Mouse (Mus musculus): ENCODE data around the gene Pde3b. TPM values are rescaled to one million over a fixed set of nuclear protein-coding genes. Genes with fewer than 3 reads are reported as not detected.

The Pde3b gene
- total and polyA plus RNA-seq, 3 experiments = 17.9 to 40.0 (median 26.0) TPM

DNA sequence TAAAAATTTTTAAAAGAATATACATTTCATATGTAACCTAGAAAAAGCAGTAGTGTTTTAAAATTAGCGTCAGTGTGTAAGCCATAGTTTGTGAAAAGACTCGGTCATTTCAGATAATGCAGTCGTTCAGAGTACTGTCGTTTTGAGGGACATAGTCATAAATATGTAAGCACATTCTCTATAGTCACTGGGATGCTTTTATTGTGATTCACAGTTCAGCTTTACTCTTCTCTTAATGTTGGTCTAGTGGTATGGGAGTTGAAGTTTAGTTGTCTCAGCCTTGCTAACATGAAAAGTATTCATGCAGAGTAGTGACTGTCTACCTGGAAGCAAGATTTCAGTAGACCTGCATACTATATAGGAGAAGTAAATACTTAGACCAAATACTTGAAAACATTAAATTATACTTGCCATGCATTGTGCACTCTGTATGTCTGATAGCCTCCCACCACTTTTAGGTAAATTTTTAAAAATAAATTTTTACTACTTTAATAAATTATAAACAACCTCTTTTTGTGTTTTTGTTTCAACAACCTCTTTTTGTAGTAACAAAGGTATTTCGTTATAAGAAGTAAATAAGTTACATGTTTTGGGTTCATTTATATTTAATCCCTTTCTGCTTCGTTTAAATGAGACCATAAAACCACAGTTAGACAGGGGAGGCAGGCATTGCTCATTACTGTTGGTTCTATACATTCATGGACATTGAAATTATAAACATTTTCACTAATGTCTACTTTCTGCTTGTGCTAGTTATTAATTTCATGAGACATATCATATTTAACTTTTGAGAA lies 65.3 kb downstream of the Pde3b start:
- dilution Hi-C loops (cut with MboI; ENCODE audit: extremely low pct_ligation_motif_present, extremely low pct_unique_long_range_greater_than_20kb, low sequenced_read_pairs) = no loop called here
- H3K36me3 ChIP-seq (replicated peaks in 1 of 2; ENCODE audit: control insufficient read depth in 1 of 2, insufficient read depth in 1 of 2, low read length in 1 of 2) = no peaks in the 10 kb centered on the region
- peak overlapping the region; percentile 74 for H3K9ac ChIP-seq (ENCODE audit: insufficient read depth, low read depth)
- no peaks in the 10 kb centered on the region for H3K9me3 ChIP-seq (replicated peaks; ENCODE audit: low read length)
- H3K27me3 ChIP-seq (replicated peaks) = no peaks in the 10 kb centered on the region
- peak overlapping the region in 1 of 3 experiments; percentile 31 for H3K4me3 ChIP-seq (replicated peaks in 1 of 3; ENCODE audit: low read depth in 2 of 3, low read length in 2 of 3, poor library complexity in 1 of 3)
- peak overlapping the region; percentile 93 for H3K27ac ChIP-seq (ENCODE audit: insufficient read depth, low read depth)
- in situ Hi-C loops (cut with MboI; ENCODE audit: low pct_ligation_motif_present, low pct_unique_long_range_greater_than_20kb, low sequenced_read_pairs) = no loop called here
- peak overlapping the region; percentile 44; the same call in 1 of the 2 replicates for H3K4me2 ChIP-seq (ENCODE audit: insufficient read depth, low read depth, poor library complexity, severe bottlenecking)
- TF ChIP-seq CHD1 (IDR thresholded peaks at IDR 0.05; ENCODE audit: low read depth, low read length) = peak; percentile 90
- TF ChIP-seq TBP (conservative IDR thresholded peaks at IDR 0.05; ENCODE audit: low read depth, low read length) = 0 out of 2 replicates have a peak, but pooled peaks have one; percentile 41
- TF ChIP-seq MAFK (IDR thresholded peaks at IDR 0.05; ENCODE audit: insufficient replicate concordance, low read length) = no peak
- 0 out of 2 replicates have a peak, but pooled peaks have one; percentile 21 for TF ChIP-seq BHLHE40 (IDR thresholded peaks at IDR 0.05; ENCODE audit: low read depth, low read length)
- DNase-seq (ENCODE audit: extremely low read depth) = peak; percentile 37
- peaks cover 4 to 47% of the 10 kb centered on the region in 2 experiments; a peak in 3 of 4 replicates for H3K4me1 ChIP-seq (ENCODE audit: control insufficient read depth in 1 of 2, insufficient read depth in 2 of 2)
- peaks cover 24% of the 10 kb centered on the region for H3K79me2 ChIP-seq (replicated peaks; ENCODE audit: control insufficient read depth, extremely low read depth, insufficient read depth, poor library complexity, severe bottlenecking)

DNA sequence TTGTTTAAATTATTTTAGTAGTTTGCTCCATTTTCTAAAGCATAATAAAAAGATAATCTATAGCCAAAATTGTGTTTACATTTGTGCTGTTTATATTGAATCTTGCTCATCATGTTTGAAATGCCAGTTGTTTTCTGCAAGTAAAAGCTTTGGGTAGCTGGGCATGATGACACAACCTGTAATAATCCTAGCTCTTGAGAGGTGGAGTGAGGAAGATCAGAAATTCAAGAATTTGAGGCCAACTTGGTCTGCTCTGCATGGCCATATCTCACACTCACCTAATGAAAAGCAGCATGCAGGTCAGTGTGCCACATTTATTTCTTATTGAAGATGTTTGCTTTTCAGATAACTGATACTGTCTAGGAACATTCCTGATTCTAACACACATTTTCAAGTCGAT lies 65.9 kb downstream of the Pde3b start:
- peak overlapping the region in 1 of 3 experiments; percentile 38 for H3K4me3 ChIP-seq (replicated peaks in 1 of 3; ENCODE audit: low read depth in 2 of 3, low read length in 2 of 3, poor library complexity in 1 of 3)
- peak overlapping the region; percentile 76 for H3K27ac ChIP-seq (ENCODE audit: insufficient read depth, low read depth)
- no peaks in the 10 kb centered on the region for H3K36me3 ChIP-seq (replicated peaks in 1 of 2; ENCODE audit: control insufficient read depth in 1 of 2, insufficient read depth in 1 of 2, low read length in 1 of 2)
- TF ChIP-seq MXI1 (IDR thresholded peaks at IDR 0.05; ENCODE audit: low read depth, low read length) = no peak
- TF ChIP-seq TCF12 (IDR thresholded peaks at IDR 0.05; ENCODE audit: low read depth, low read length) = no peak
- TF ChIP-seq EP300 (IDR thresholded peaks at IDR 0.05; ENCODE audit: low read length) = no peak
- no peak for TF ChIP-seq CTCF (conservative IDR thresholded peaks at IDR 0.05 in 1 of 2, IDR thresholded peaks at IDR 0.05 in 1 of 2; ENCODE audit: low read depth in 2 of 2, low read length in 2 of 2)
- no peak for TF ChIP-seq HCFC1 (IDR thresholded peaks at IDR 0.05; ENCODE audit: low read depth, low read length)
- no peak for TF ChIP-seq NELFE (IDR thresholded peaks at IDR 0.05; ENCODE audit: low read depth, low read length)
- no peak for TF ChIP-seq MAX (IDR thresholded peaks at IDR 0.05; ENCODE audit: low read length)
- TF ChIP-seq ZC3H11A (IDR thresholded peaks at IDR 0.05; ENCODE audit: low read depth, low read length) = no peak
- no peak for TF ChIP-seq MEF2A (IDR thresholded peaks at IDR 0.05; ENCODE audit: borderline replicate concordance, low read depth, low read length)
- TF ChIP-seq CHD2 (IDR thresholded peaks at IDR 0.05; ENCODE audit: low read length) = no peak
- peak overlapping the region; percentile 46; the same call in 1 of the 2 replicates for H3K4me2 ChIP-seq (ENCODE audit: insufficient read depth, low read depth, poor library complexity, severe bottlenecking)
- peak overlapping the region; percentile 76 for H3K9ac ChIP-seq (ENCODE audit: insufficient read depth, low read depth)
- H3K27me3 ChIP-seq (replicated peaks) = no peaks in the 10 kb centered on the region
- dilution Hi-C loops (cut with MboI; ENCODE audit: extremely low pct_ligation_motif_present, extremely low pct_unique_long_range_greater_than_20kb, low sequenced_read_pairs) (no loop called here), in situ Hi-C loops (cut with MboI; ENCODE audit: low pct_ligation_motif_present, low pct_unique_long_range_greater_than_20kb, low sequenced_read_pairs) (no loop called here)
- no peak for DNase-seq (ENCODE audit: extremely low read depth)
- peaks cover 4 to 47% of the 10 kb centered on the region in 2 experiments; a peak in 3 of 4 replicates for H3K4me1 ChIP-seq (ENCODE audit: control insufficient read depth in 1 of 2, insufficient read depth in 2 of 2)
- H3K79me2 ChIP-seq (replicated peaks; ENCODE audit: control insufficient read depth, extremely low read depth, insufficient read depth, poor library complexity, severe bottlenecking) = peaks cover 28% of the 10 kb centered on the region
- H3K9me3 ChIP-seq (replicated peaks; ENCODE audit: low read length) = no peaks in the 10 kb centered on the region

Data from CH12.LX (cell line).